Mouse (Mus musculus) heart, adult 11 months (tissue): Measurements from ENCODE around the gene Hsp90ab1.

Experiments used
- DNase-seq: peaks from one replicate; pipeline ENCODE4 v3.0.0; 2022

Gene Hsp90ab1

GRCm38 (mm10) chr17:45556514-45557245 is 16.4 kb downstream of the Hsp90ab1 start:
- DNase-seq, result peak; percentile 93

- DNase-seq, result peak; percentile 92
Measured at GRCm38 (mm10) chr17:45556107-45556489, 17.0 kb downstream of the Hsp90ab1 start.

GRCm38 (mm10) chr17:45555452-45556106 is 17.5 kb downstream of the Hsp90ab1 start, which contains the start of gene Nfkbie:
Gene Nfkbie (plus strand): TSS chr17:45555703.
- peak; percentile 99 for DNase-seq

GRCm38 (mm10) chr17:45554420-45554819 is 18.7 kb downstream of the Hsp90ab1 start:
- DNase-seq, result no peak

DNA sequence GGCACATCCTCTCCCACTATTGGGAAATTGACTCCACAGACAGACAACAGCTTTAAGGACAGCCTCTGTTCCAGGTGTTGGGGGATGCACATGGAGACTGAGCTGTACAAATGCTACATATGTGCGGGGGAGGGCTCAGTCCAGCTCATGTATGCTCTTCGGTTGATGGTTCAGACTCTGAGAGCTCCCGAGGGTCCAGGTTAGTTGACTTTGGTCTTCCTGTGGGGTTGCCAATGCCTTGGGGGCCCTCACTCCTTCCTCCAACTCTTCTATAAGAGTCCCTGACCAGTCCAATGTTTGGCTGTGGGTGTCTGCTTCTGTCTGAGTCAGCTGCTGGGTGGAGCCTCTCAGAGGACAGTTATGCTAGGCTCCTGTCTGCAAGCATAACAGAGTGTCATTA is 20.0 kb downstream of the Hsp90ab1 start:
- DNase-seq, result peak; percentile 77

- DNase-seq, result peak; percentile 96
Measured at GRCm38 (mm10) chr17:45551816-45552451, 21.1 kb downstream of the Hsp90ab1 start.

- no peak for DNase-seq
Measured at GRCm38 (mm10) chr17:45551249-45551796, 21.7 kb downstream of the Hsp90ab1 start.

- no peak for DNase-seq
Measured at GRCm38 (mm10) chr17:45550253-45550652, 22.8 kb downstream of the Hsp90ab1 start.

DNA sequence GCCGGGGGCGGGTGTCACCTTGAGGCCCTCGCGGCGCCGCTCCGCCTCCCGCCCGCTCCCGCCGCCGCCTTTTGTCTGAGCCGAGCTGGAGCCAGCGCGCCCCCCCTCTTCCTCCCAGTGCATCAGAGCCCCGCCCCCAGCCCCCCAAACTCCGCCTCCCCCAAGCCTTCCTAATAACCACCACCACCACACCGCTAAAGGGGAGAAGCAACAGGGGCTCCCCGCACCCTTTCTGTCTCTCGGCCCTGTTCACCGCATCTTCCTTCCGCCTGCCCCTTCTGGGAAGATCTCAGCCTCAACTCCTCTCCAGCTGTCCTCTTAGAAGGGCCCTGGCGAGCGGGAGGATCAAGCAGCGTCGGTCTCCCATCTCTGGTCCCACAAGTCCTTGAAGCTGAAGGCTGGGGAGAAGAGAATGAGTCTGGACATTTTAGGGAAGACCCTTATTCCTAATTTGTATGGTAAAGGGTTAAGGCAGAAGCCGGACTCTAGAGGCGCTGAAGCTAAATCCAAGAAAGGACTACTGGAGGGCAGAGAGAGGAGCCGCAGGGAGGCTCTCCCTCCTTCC is 23.4 kb downstream of the Hsp90ab1 start, which contains the start of gene Tmem151b:
Gene Tmem151b (minus strand): TSS at position 61 of the 565 bp plus-strand sequence.
- DNase-seq, result peak; percentile 68

- peak; percentile 85 for DNase-seq
Measured at GRCm38 (mm10) chr17:45548541-45549512, 24.2 kb downstream of the Hsp90ab1 start.

DNA sequence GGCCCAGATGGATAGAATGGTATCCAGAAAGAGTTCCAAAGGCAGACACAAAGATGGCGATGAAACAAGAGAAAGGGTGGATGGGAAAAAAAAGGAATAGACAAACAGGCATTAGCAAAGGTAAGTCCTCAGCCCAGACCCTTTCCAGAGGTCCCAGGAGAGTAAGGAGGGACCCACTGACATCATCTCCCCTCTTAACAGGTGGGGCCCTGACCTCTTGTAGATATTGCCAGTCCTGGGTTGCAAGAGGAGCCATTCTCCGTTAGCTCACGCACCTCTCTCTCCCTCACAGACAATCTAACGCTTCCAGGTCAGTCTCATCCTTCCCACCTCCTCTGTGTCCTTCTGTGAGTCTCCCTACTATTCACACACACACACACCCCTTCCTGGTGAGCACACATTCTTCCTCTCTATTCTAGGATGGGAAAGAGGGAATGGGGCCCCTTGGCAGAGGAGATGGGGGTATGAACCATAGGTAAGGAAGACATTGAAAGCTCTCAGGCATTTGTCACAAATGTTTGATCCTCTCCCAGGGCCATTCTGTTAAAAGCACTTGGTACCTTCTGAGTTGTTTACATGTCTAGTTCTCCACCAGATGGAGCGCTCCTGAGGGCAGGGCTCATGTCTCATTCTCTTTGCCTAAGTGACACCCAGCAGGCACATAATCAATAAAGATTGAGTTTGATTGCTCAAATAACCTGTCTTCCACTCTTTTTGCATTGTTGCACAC is 25.4 kb downstream of the Hsp90ab1 start:
- no peak for DNase-seq

- peak; percentile 80 for DNase-seq
Measured at GRCm38 (mm10) chr17:45546941-45547340, 26.1 kb downstream of the Hsp90ab1 start.

GRCm38 (mm10) chr17:45545278-45545961 is 27.7 kb downstream of the Hsp90ab1 start:
- DNase-seq, result peak; percentile 87

DNA sequence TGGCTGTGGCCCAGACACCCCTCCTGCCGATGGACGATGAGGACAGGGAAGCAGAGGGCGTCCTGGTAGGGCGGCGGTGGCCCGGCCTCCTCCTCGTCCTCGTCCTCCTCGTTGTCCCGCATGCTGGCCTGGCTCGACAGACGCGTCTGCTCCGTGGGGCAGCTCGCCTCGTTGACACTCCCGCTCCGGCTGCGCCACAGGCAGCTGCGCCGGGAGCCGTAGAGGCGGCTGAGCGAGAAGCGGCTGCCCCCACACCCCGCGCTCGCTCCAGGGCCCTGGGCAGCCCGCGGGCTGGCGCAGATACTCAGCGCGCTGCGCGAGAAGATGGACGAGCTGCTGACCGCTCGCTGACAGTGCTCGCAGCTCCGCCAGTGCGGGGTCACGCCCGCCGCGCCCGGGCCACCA is 28.2 kb downstream of the Hsp90ab1 start:
- no peak for DNase-seq

DNA sequence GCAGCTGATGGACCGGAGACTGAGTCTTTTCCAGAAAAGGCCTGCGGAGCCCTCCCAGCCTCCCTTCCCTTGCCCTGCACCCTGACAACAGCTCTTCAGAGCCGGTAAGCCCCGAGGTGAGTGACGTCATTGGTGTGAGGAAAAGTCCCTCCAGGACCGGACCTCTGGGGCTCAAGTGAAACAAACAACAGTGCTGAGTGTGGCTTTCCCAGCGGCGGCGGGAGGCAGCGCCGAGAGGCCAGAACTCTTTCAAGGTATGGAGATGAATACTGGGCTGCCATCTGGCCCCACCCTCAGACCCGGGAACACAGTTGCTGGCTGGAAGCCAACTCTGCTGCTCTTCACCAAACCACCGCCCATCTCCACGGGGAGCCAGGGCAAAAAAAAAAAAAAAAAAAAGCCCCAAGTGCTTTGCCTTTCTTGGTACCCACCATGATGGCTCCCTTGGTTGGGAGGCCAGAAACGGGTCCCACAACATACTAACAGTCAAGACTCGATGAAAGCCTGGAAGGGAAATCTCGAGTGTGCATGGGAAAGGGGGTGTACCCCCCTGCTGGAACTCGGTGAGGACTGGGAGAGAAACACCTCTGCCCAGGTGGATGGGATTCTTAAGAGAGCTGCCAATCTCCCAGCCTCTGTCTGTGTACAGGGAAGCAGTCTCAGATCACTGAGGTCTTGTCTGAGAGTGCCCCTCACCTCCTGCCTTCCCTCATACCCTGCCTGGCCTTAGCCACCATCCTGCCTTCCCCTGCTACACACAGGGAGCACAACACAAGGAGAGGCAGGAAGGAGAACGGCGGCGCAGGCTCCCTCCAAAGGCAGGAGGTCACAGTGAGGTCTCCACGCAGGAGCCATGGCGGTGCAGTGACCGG is 28.8 kb downstream of the Hsp90ab1 start:
- DNase-seq, result peak; percentile 84

DNA sequence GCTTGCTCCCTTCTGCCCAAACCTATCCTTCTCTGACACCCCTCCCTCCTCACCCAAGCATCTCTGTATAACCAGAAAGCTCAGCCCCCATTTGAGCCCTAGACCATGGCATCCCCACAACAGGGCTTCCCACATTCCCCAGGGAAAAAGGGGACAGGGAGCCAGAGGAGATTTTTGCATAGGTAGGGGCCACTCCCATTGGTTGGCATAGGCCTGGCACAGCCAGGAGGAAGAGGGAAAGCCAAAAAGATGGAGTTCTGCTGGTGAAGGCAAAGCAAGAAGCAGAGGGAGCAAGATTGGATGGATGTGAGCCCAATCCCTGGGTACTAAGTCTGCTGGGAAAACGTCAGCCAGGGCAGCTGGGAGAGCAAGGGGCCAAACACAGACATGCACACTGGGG is 30.0 kb downstream of the Hsp90ab1 start:
- no peak for DNase-seq

DNA sequence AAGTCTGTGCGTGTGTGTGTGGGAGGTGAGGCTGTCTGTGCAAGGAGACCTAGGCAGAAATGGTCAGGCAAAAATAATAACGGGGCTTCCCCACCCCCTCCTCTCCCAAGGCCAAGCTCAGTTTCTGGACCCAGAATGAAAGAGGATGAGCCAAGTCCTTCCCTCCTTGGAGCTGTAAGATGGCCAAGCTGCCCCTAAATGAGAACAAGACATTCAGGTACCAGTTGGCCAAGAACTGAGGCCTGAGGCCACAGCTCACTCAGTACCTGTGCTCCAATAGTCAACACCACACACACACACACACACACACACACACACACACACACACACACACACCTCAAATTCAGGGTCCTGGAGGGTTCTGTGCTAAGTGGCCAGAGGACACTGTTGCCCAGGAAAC is 30.4 kb downstream of the Hsp90ab1 start:
- DNase-seq, result peak; percentile 74

GRCm38 (mm10) chr17:45542129-45542528 is 30.9 kb downstream of the Hsp90ab1 start:
- peak; percentile 78 for DNase-seq

DNA sequence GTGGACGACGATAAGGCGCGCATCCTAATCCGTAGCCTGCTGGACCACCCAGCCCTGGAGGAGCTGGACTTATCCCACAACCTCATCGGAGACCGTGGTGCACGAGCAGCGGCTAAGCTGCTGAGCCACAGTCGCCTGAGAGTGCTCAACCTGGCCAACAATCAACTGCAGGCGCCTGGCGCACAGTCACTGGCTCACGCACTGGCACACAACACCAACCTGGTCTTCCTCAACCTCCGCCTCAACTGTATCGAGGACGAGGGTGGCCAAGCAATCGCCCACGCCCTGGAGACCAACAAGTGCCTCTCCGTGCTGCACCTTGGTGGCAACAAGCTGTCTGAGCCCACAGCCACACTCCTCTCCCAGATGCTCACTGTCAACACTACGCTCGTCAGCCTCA is 33.4 kb downstream of the Hsp90ab1 start:
- peak; percentile 81 for DNase-seq
